Mouse (Mus musculus) gonadal fat pad, adult 2 months (tissue): ENCODE data around the gene Mycbpap. TPM values are rescaled to one million over a fixed set of nuclear protein-coding genes. Genes with fewer than 3 reads are reported as not detected.

ENCODE experiments used
- DNase-seq: peaks from one replicate; pipeline ENCODE4 v3.0.0-alpha.2; 2012; ENCODE audit warnings: low read depth
- polyA plus RNA-seq: library from polyadenylated mRNA; depleted of rRNA; stranded (reverse); fragments of >200 nt; gene quantifications from 2 replicates; pipeline ENCODE4 v1.2.3, GENCODE M21; 2012

The Mycbpap gene
- polyA plus RNA-seq, 1 experiment, result 6.4 TPM

DNA sequence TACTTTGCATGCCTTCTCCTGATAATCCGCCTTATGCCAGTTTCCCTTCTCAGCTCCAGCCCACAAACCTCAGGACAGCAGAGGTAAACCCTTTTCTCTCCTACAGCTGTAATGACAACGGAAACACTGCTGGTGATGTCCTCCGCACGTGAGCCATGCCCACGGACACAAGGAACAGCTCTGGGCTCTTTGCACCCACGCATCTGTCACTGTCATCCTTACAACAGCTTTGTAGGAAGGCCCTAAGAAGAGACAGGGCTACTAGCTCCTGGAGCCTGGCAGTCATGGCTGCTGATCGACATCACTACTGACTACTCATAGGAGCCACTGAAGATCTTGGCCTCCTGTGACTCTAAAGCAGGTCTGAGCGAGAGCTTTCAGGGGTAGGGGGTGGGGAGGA is 11.6 kb upstream of the Mycbpap start:
- DNase-seq, result no peak

DNA sequence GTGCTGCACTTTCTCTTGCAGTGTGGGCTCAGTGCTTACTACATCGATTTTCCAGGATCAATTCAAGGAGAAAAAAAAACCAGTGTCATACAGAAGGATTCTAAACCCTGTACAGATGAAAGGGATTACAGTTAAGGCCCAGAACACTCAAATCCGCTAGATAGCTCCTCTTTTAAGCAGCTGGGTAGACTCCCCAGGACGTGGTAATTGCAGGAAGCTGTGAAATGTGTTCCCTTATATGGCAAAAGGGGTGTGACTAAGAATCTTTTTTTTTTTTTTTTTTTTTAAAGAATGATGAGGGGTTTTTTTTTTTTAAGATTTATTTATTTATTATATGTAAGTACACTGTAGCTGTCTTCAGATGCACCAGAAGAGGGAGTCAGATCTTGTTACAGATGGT is 7.3 kb upstream of the Mycbpap start:
- no peak for DNase-seq

DNA sequence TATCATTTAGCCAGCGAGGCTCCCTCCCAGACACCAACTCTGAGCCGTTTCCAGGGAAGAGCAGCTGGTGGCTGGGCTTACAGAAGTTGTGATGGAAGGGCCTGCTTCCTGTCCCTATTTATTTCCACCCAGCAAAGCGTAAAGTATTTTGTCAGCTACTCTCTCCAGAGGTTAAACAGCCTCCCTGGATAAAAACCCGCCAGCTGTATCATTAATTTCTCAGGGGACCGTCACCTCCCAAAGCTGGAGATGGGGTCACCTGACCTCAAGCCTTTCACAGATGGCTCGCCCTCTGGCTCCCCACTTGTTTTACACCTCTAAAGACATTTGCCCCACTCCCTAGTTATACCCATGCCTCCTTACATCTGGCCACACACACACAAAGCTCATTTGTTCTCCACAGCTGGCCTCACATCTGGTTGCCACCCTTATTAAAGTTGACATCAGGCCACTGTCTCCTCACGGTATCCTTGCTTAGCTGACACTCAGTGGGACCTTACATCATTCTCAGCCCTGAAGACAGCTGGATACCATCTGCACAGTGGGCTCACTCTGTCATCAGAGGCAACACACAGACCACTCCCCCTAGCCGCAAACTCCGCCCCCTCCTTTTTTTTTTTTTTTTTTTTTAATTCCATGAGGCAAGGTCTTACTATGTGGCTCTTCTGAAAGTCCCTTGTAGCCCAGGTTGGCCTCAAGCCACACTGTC is 4.8 kb upstream of the Mycbpap start:
- no peak for DNase-seq

DNA sequence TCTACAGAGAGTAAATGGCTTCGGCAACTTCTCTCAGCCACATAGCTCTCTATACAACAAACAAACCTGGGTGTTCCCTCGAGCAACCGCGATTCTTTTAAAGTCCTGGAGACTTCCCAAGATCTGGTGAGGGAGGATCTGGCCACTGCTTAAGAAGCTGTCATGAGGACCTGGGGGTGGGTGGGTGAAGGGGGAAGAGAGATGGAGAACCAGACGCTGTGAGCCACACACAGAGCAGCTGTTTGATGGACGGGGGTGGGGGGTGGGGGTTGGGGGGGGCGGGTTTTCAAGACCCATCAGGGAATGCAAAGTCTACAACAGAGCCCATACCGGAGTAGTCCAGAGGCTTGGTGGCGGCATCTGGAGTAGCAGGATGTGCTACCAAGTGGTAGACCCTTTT is 8.1 kb downstream of the Mycbpap start:
- DNase-seq, result no peak

DNA sequence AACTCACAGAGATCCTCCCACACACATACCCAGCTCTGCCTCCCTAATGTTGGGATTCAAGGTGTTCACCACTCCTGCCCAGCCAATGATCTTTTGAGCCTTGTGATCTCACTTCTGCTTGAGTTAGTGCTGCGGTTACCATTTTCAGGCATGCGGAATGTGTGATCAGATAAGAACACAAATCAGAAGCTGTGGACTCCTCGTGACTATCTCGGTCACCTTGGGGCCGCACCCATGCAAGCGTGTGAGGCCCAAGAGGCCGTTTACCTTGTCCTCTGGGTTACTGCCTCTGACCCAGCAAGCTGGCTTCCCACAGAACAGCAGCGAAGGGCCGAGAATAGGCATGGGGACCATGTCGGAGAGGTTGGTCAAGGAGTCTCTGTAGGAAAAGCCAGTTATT is 12.6 kb downstream of the Mycbpap start:
- DNase-seq, result no peak

DNA sequence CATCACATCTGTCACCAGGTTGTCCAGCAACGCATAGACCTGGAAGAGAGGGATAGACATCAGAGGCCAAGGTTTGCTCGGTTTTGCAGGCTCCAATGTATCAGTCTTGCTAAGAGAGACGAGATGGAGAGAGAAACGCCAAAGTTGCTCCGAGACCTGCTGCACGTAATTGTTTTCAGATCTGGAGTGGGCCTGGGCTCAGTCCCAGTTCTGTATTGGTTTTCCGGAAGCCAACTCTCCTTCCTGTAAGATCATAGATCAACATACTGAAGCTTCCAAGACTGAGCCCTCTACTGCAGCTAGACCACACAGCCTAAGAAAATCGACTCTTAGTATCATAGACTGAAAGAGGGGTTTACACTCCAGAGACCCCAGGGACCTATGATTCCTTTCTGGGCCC is 20.1 kb downstream of the Mycbpap start:
- DNase-seq, result no peak

DNA sequence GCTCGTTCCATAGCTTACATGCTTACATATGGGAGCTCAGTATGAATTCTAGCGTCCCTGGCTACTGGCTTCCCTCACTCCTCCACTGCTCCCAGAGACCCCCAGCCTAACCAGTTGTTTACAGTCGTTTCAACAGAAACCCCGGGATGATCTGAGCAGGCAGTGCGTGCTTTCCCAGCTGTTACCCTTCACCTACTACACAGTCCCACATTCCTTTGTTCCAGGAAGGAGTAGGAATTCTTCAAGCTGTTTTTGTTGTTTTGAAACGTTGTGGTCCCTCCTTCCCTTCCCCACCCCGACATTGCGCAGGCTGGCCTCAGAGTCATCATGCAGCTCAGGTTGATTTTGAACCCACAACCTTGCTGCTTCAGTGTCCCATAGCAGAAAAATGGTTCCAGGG is 21.2 kb downstream of the Mycbpap start:
- no peak for DNase-seq

DNA sequence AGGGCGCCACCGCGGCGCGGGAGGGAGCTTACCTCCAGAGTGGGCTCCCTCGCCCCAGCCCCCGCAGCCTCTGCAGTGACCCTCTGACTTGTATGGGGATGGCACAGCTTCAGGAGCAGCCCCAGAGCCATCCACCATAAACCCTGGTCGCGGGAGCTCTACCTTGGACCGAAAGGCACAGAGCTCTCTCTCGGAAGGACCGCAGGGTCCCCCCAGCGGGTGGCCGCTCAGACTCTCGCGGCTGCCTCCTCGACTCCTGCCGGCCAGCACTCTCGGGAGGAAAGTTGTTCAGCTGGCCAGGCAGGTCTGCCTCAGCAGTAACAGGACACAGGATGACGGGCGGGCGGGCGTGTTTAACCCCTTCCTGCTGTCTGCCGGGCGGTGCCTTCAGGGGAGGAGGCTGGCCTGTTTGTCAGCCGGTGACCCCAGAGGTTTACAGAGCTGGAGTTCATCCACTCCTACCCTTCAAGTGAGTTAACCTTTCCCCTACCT is 21.8 kb downstream of the Mycbpap start, which contains the start of gene Epn3:
Gene Epn3, minus strand, starts transcription at position 314 of the 492 bp plus-strand sequence.
- no peak for DNase-seq

DNA sequence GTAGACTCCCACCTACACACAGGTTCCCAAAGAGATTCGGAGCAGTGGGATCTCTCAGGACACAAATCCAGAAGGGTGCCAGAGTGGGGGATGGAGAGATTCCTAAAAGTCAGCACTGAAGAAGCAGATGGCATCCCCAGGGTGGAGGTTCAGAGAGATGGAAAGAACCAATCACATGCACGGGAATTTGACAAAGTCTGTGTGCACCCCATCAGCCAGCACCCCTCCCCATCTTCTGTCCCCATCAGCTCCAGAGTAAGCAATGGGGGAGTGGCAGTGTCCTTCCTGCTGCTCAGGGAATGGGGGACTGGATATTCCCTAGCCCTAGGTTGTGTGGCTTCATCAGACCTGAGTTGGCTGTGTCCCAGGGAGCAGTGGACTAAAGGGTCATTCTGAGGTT is 22.5 kb downstream of the Mycbpap start:
- DNase-seq, result no peak

DNA sequence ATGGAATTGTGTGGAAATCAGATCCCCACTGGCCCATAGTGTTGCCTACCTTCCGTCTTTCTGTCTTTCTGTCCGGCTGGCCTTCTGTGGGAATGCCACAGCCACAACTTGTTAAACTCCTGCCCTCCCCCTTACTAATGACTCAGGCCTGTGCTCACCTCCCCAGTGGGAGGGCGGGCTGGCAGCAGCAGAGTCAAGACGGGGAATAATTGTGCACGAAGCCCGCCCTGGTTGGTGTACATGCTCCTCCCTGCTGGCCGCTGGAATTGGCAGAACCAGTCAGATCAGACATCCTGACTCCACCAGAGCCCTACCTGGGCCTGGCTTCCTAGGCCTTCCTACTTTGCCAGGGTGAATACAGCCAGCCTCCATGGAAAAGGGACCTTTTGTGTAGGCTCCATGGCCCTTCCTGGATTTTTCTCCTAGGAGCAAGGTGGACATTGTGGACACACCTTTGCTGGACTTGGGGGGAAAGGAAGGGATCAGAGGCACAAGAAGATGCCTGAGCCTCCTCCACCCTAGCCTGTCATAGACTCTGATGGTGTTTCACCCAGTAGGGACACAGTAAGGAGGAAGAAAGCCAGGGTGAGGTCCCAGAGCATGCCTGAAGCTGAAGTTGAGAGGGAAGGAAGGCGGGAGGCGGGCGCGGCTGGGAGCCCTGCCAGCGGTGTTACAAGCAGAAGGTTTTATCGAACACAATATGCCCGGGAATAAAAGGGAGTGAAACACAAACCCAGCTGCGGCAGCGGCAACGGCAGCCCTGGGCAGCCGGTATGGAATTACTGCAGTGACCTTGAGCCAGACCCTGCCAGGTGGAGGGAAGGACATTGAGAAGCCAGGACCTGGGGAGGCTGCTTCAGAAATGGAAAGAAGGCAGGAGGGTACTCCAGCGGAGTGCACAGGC is 23.2 kb downstream of the Mycbpap start:
- peak; percentile 52 for DNase-seq

DNA sequence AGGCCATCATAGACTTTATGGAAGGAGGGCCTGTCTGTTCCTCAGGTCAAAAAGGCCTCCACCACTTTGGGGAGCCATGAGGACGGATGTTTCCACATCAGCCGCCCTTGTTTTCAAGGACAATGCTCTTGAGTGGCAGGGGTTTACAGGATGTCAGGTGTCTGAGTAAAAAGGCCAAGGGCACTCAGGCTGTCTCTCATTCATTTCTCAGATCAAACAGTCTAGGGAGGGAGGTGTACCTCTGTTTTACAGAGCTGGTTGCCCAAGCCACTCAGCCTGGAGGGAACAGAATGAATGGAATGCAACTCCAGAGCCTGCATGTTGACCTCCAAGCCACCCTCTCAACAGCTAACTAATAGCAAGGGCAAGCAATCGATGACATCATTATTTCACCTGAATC is 26.1 kb downstream of the Mycbpap start:
- no peak for DNase-seq

DNA sequence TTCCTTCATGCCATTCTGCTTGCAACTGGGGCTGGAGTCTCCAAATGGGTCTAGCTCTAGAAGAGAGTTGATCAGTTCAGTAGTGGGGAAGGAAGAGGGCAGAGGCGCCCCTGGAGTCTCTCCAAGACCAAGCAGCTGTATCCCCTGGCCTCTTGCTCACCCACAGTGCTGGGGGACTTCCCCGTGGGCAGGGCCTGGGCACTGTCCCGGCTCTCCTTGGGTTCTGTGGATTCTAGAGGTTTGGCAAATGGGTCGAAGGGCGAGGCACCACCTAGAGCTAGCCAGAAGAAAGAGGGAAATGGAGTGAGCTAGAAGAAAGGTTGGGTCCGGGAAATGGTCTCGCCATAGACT is 29.8 kb downstream of the Mycbpap start:
- DNase-seq, result no peak

DNA sequence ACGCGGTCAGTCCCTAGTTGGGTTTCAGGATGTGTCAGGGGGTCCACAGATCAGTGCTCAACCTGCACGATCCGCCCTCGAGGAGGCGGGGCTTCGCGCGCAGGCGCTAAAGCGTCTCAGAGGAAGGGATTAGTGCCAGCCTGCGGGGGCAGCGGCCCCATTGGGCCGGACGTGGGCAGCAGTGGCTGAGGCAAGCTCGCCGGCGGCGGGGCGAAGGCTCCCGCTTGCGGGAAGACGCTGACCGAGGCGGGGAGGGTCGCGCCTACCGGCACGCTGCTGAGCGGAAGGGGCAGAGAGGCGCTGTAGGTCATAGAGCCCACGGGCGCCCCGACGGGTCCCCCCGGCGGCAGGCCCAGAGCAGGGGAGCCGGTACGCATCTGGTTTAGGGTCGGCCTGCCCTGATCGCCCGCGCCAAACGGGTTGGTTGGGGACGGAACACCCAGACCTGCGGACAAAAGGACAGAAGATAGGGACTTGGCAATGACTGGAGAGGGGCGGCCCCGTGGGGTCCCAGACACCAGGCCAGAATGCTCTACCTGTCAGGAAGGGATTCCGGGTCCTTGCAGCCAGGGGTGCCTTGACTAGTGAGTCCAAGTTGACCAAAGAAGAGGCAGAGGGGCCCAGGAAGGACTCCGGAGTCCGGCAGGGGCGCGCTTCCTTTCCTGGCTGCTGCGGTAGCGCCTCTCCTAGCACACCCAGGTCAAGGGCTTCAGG is 30.4 kb downstream of the Mycbpap start:
- no peak for DNase-seq

DNA sequence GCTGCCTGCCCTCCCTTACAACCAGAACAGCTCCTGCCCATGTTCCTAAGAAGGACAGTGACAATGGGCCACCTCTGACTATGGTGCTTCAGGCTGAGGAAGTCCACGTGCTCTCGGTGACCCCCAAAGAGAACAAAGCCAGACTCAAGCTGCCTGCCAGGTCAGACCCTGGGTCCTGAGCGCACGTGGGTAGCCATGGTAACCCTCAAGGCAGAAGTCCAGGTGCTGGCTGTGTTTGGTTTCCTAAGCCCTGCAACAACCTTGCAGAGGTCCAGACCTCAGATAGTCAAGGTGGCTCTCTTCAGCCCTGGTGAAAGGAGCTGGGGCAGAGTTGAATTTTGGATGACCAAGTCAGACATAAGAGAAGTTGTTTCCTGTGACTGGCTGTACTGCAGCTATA is 31.8 kb downstream of the Mycbpap start:
- DNase-seq, result no peak

DNA sequence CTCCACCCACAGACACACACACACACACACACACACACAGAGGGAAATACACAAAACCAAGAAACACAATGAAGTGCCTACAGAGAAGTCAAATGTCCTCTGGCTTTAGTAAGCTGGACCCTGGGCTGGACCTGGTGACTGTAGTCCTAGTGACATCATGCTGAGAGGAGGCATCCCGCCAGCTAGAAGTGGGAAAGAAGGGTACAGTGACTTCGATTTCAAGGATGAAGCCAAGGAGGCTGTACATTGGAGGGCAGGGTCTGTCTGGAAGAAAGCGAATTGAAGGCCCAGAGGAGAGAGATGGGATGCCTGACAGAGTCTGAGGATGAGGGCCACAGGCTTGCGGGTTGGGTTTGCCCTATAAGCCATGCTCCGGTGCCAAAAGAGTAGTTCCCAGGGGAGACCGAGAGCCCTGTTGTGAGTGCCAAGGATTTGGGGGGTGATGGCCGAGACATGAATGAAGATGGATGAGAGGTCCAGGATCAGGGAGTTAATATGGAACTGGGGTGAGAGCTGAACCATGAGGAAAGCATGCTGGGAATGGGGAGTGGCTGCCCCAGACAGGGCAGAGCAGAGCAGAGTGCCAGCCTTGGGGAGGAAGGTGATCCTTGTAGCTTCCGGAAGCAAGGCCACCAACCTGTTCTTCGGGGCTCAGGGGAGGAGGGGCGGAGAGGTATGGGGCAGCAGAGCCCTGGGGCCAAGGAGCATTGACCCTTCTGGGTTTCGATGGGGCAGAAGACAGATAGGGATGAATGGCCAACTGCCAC is 32.6 kb downstream of the Mycbpap start:
- DNase-seq, result no peak

DNA sequence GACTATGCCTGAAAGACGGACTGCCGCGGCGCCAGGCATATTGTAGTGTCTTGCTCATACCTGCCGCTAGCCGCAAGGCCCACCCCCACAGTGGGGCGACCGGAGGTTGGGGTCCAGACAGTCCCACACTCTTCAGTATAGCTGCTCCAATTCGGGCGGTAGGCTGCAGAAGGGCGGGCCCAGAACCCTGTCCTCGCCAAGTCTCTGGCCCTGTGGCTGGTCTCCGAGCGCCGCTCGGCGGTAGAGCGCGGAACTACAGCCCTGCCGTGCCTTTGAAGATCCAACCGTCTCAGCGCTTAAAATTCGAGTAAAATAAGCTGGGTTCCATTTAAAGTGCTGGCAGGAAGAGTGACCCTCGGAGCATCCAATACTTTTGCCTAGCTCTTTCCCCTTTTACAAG is 35.5 kb downstream of the Mycbpap start, which contains the start of gene Spata20:
Gene Spata20, minus strand, starts transcription at position 179 of the 400 bp plus-strand sequence.
- no peak for DNase-seq

DNA sequence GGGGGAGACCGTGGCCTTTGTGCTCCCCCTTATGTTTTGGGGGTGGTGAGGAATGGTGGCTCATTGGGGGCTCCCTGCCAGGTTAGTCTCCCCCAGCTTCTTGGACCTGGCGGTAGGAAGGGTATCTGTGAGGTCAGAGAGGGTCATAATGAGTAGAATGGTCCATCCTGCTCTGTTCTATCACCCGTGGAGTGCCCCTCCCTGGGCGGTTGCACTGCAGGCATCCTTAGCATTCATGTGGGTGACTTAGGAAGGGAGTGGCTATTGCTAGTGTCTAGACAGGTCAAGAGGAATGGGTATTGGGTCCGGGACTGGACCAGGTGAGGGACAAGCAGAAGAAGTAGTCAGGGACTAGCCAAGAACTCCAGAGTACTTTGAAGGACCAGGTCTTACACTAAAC is 36.3 kb downstream of the Mycbpap start:
- no peak for DNase-seq

DNA sequence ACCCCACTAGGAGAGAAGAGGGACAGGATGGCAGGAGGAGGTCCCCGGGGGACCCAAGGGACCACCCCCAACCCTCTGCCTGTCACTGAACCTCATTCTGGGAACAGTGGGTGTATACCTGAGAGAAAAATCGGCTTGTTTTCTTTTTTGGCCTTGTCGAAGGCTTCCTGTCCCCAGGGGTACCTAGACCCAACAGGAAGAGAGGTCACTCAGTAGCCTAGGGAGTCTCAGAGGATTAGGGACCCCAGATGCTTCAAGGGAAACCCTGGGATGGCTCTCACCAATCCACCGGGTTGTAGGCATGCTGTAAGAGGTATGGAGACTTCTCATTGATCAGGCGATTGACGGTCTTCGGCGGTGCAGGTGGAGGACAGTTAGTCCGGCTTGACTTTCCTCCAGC is 36.9 kb downstream of the Mycbpap start:
- DNase-seq, result no peak

DNA sequence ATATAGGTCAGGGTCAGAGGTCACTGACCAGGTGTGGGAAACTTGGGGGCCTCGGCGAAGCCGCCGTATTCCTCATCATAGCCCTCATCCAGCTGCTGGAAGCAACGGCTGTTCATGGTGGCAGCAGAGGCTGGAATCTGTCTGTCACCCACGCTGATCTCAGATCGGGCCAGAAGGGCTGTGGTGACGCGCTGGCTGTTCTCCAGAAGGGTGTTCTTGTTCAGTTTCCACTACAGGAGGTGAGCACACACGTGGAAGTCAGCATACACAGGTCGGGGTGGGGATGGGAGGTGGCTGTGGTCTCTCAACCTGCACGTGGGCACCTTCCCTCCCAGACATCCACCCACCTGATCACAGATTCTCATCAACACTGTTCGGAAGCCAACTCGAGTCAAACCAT is 37.6 kb downstream of the Mycbpap start:
- no peak for DNase-seq

DNA sequence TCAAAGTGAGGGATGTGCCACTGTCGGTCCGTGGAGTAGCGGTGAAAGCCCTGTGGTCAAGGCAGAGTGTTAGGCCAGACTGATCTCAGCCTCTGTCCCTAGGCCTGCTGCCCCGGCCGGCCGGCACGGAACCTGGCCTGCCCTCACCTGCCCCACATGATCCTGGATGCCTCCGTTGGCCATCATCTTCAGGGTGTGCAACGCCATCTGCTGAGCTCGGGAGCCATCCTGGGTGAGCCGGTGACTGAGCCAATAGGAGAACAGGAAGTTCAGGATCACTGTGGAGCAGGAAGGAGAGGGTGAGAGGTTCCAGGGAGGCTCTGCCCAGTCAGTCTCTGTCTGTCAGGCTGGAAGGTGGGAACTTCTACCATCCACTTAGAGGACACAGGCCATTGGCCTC is 38.1 kb downstream of the Mycbpap start:
- no peak for DNase-seq

DNA sequence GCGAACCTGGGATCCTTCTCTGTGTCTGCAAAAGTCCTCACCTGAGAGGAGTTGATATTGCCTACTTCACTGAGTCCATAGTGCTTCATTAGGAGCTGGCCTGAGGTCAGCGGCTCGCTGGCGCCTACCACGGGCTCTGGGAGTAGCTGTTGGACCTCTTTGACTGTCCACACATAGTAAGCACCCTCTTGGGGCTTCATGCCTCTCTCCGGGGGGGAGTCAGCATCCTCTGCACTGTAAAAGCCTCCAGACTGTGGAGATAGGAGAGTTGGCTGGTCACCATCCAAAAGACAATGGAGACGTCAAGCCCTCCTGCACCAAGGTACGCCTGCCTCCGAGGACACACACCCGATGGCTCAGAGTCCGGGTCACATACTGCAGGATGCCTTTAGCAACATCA is 38.8 kb downstream of the Mycbpap start:
- DNase-seq, result no peak

DNA sequence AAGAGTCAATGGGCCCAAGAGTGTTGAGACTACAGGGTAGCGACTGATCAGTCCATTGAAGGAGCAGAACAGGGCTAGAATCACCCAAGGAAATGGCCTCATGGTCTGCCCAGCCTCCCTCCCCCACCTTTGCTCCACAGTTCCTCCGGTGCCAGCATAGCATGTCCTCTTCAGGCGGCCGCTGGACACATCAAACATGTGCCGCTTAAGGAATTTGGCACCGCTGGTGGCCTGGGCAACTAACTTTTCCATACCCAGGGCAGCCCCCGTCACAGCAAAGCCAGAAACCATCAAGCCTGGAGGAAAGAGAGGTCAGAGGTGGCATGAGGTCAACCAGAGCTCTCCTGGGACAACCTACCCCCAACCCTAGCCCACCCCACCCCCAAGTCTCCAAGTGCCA is 39.6 kb downstream of the Mycbpap start:
- DNase-seq, result no peak
